Mouse (Mus musculus): ENCODE data around the gene Sema4g.

DNA sequence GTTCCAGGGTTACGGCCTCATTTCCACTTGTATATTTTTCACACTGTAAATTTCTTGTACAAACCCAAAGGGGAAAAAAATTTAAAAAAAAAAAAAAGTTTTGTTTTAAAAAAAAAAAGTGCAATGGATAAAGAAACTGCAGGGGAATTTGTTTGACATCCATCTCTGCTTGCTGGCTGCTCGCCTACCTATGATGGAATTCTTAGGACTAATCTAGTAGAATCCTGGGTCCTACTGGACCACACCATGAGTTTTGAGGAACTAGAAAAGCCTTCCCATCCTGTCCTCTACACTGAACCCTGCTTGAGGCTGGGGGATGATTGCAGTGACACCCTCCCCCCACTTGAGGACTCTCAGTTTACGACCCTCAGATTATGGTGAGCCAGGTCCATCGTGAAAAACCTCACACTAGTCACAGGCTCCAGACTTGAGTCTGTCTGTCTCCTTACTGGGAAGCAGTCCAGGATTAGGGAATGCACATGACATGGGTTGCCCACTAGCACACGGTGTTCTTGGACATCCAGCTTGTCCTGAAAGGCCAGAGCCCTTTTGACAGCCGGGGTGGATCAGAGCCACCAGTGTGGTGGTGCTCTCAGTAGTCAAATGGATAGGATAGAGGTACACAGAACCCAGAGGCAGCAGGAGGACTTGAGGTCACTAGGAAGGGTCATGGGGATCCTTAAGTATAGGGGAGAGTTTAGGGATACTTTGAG, 38.2 kb downstream of the Sema4g start:
- TF ChIP-seq POLR2A (IDR thresholded peaks at IDR 0.05; ENCODE audit: borderline replicate concordance, control insufficient read depth, low read depth, low read length): no peak
- no peak for TF ChIP-seq CTCF (IDR thresholded peaks at IDR 0.05; ENCODE audit: control insufficient read depth, insufficient read depth, low read length)
